Mouse (Mus musculus) MEL (cell line): ENCODE measurements around the gene Tpt1.

Source experiments
- CTCF ChIP-seq, 3 experiments: IDR thresholded peaks in 2 of 3; conservative IDR thresholded peaks in 1 of 3; 2 replicates each; pipeline ENCODE4 v1.5.1; 2011 to 2012; ENCODE audit warnings: low read length in 3 of 3, low read depth in 2 of 3, mild to moderate bottlenecking in 2 of 3, improper control_type of control experiment in 1 of 3, inconsistent platforms in 1 of 3, mixed read lengths in 1 of 3, moderate library complexity in 1 of 3; ENCODE audit not compliant: control insufficient read depth in 1 of 3, insufficient read depth in 1 of 3, poor library complexity in 1 of 3, severe bottlenecking in 1 of 3
- E2F4 ChIP-seq: IDR thresholded peaks from 2 replicates; pipeline ENCODE4 v1.6.1; 2011; ENCODE audit warnings: low read depth, low read length, improper control_type of control experiment, borderline replicate concordance
- ELF1 ChIP-seq: IDR thresholded peaks from 2 replicates; pipeline ENCODE4 v1.6.1; 2014; ENCODE audit warnings: low read depth, mild to moderate bottlenecking, inconsistent platforms, low read length, improper control_type of control experiment, moderate library complexity
- MAFK ChIP-seq: IDR thresholded peaks from 2 replicates; pipeline ENCODE4 v1.6.1; 2011; ENCODE audit warnings: low read depth, mild to moderate bottlenecking, low read length, improper control_type of control experiment, borderline replicate concordance
- MEF2A ChIP-seq: IDR thresholded peaks from 2 replicates; pipeline ENCODE4 v1.6.1; 2014; ENCODE audit warnings: low read depth, mild to moderate bottlenecking, inconsistent platforms, low read length, improper control_type of control experiment; ENCODE audit not compliant: poor library complexity, insufficient replicate concordance, severe bottlenecking; ENCODE audit errors: extremely low read depth
- POLR2A ChIP-seq, 2 experiments: IDR thresholded peaks; 2 replicates each; pipeline ENCODE4 v1.6.1; 2011 to 2012; ENCODE audit warnings: low read length in 2 of 2, mild to moderate bottlenecking in 2 of 2, control low read depth in 1 of 2, improper control_type of control experiment in 1 of 2, low read depth in 1 of 2, moderate library complexity in 1 of 2; ENCODE audit not compliant: control insufficient read depth in 1 of 2, insufficient read depth in 1 of 2, poor library complexity in 1 of 2
- POLR2AphosphoS5 ChIP-seq: IDR thresholded peaks from 2 replicates; pipeline ENCODE4 v1.6.1; 2012; ENCODE audit warnings: low read depth, borderline replicate concordance, mild to moderate bottlenecking, inconsistent platforms, low read length, moderate library complexity, mixed read lengths
- SIN3A ChIP-seq: IDR thresholded peaks from 2 replicates; pipeline ENCODE4 v1.6.1; 2012; ENCODE audit warnings: low read length, improper control_type of control experiment, inconsistent platforms

DNA sequence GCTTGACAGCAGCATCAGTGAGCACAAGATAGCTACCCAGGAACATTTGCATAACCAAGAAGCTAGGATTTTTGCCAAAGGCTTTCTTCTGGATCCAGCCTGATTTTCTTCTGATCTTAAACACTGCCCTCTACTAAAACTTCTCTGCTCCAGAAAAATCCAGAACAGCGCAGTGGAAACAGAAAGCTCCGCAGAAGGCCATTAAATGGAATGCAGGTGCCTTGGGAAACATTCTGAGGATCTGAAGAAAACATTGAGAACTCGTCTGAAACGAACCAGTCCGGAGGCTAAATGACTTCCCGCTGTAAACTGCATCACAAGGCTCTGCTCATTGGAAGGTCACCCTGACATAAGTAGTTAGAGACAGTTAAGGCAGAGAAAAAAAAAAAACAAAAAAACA lies 35.0 kb upstream of the Tpt1 start:
- TF ChIP-seq POLR2A (IDR thresholded peaks at IDR 0.05; ENCODE audit: control insufficient read depth in 1 of 2, insufficient read depth in 1 of 2, low read depth in 1 of 2, low read length in 2 of 2, poor library complexity in 1 of 2) (no peak), SIN3A (no peak), MEF2A (no peak), CTCF (IDR thresholded peaks at IDR 0.05 in 2 of 3, conservative IDR thresholded peaks at IDR 0.05 in 1 of 3; ENCODE audit: control insufficient read depth in 1 of 3, insufficient read depth in 1 of 3, low read depth in 2 of 3, low read length in 3 of 3, poor library complexity in 1 of 3, severe bottlenecking in 1 of 3) (no peak), MAFK (no peak), POLR2AphosphoS5 (no peak), E2F4 (no peak), ELF1 (no peak)
